In the genomic region with DNA sequence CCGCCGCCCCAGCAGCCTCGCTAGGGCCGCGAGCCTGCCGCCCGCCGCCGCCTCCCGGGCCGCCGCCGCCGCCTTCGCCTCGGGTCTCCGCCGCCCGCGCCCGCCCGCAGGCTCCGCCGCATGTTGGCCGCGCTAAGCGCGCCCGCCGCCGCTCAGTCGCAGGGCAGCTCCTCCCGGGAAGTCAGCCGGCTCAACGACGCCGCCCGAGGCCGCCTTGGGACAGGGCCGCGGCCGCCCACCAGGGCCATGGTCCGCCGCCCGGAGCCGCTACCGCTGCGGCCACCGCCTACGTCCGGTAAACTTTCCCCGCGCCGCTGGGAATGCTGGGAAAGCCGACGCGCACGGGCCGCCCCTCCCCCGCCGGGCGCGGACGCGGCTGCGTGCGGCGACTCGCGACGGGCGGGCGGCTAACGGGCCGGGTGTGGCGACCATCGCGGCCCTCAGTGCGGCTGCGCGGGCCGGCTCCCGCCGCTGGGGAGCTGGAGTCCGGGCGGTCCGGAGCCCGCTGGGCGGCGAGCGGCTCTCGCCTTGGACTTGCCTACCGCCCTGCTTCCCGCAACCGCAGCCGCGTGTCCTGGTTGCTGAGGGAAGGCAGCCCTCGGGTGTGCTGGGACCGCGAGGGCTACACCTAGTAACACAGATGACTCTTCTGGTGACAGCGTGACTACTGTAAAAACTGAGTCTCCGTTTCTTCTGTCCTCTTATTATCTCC, we compare ENCODE assay signal across 8 mouse cellular contexts. TPM values are rescaled to one million over a fixed set of nuclear protein-coding genes. Genes with fewer than 3 reads are reported as not detected.
DNase-seq lines count a peak whose midpoint lies in the region; ATAC-seq and TF ChIP-seq lines count a peak whose summit lies in the region.

A gene (minus strand): TSS at position 217 of the 712 bp plus-strand sequence.

- H3K9ac ChIP-seq in forebrain, embryonic 16.5 days (replicated peaks; ENCODE audit: low read depth, low read length) = peak within 1 kb of the TSS; percentile 90
- peak within 1 kb of the TSS; percentile 90 for H3K9ac ChIP-seq in neural tube, embryonic 14.5 days (replicated peaks; ENCODE audit: low read depth, low read length)

- no peaks in the 10 kb centered on the region for H3K9me3 ChIP-seq in G1E (replicated peaks)
- H3K9me3 ChIP-seq in forebrain, embryonic 16.5 days (ENCODE audit: control insufficient read depth, low read length) = no peaks in the 10 kb centered on the region
- H3K9me3 ChIP-seq in neural tube, embryonic 14.5 days (ENCODE audit: control insufficient read depth, low read length) = no peaks in the 10 kb centered on the region

- TF ChIP-seq CTCF in G1E (IDR thresholded peaks at IDR 0.05; ENCODE audit: low read depth, low read length) = no peak

- peaks cover 8% of the 10 kb centered on the region for H3K27me3 ChIP-seq in G1E (ENCODE audit: insufficient read depth, low read length)
- no peaks in the 10 kb centered on the region for H3K27me3 ChIP-seq in forebrain, embryonic 16.5 days (replicated peaks; ENCODE audit: control insufficient read depth, insufficient read depth, low read length)
- no peaks in the 10 kb centered on the region; the same call in 1 of the 2 replicates for H3K27me3 ChIP-seq in neural tube, embryonic 14.5 days (ENCODE audit: control insufficient read depth, insufficient read depth, low read length)

- peak; percentile 40; the same call in 1 of the 2 replicates for ATAC-seq in G1E (ENCODE audit: extremely low read depth, insufficient number of reproducible peaks, low FRiP score, poor library complexity, severe bottlenecking)
- peak; percentile 94 for ATAC-seq in forebrain, embryonic 16.5 days
- peak; percentile 94 for ATAC-seq in neural tube, embryonic 14.5 days (ENCODE audit: low read depth)

- H3K4me1 ChIP-seq in G1E (ENCODE audit: insufficient read depth, low read depth, low read length) = peaks cover 37% of the 10 kb centered on the region
- H3K4me1 ChIP-seq in forebrain, embryonic 16.5 days (replicated peaks; ENCODE audit: control insufficient read depth, insufficient read depth, low read length) = peaks cover 9% of the 10 kb centered on the region
- peaks cover 10% of the 10 kb centered on the region for H3K4me1 ChIP-seq in neural tube, embryonic 14.5 days (ENCODE audit: control insufficient read depth, insufficient read depth, low read length)

- peak within 1 kb of the TSS; percentile 76 for H3K4me2 ChIP-seq in forebrain, embryonic 16.5 days (ENCODE audit: low read length)
- H3K4me2 ChIP-seq in neural tube, embryonic 14.5 days (ENCODE audit: low read depth, low read length) = peak within 1 kb of the TSS; percentile 59

- peak within 1 kb of the TSS; percentile 67 for H3K27ac ChIP-seq in forebrain, embryonic 16.5 days (ENCODE audit: low read length)
- peak within 1 kb of the TSS; percentile 91 for H3K27ac ChIP-seq in neural tube, embryonic 14.5 days (ENCODE audit: low read depth, low read length)

- under 1% methylated on average over 89 of the region's 102 CpGs for WGBS in forebrain, embryonic 16.5 days
- WGBS in neural tube, embryonic 14.5 days = under 1% methylated on average over 99 of the region's 102 CpGs

- H3K36me3 ChIP-seq in G1E (replicated peaks) = peaks cover 25% of the 10 kb centered on the region
- peaks cover 4% of the 10 kb centered on the region; the same call in 1 of the 2 replicates for H3K36me3 ChIP-seq in forebrain, embryonic 16.5 days (ENCODE audit: control insufficient read depth, insufficient read depth)
- peaks cover 14% of the 10 kb centered on the region; the same call in 1 of the 2 replicates for H3K36me3 ChIP-seq in neural tube, embryonic 14.5 days (ENCODE audit: control insufficient read depth, insufficient read depth, low read length)

- intact Hi-C loops in heart, postnatal 25 days (cut with DNase I) = loop anchor here (5.0 kb wide), 1 partner anchor 75 kb away; no protein-coding TSS in a partner anchor

- DNase-seq in G1E (ENCODE audit: low spot score) = peak; percentile 93
- DNase-seq in cerebellum, adult 18-20 months = peak; percentile 82 to 95
- peak; percentile 88 for DNase-seq in heart, postnatal 25 days (ENCODE audit: low spot score)
- DNase-seq in layer of hippocampus, adult 18-20 months (ENCODE audit: low spot score in 2 of 2) = peak; percentile 84 to 89
- peak; percentile 90 to 93 for DNase-seq in lung, adult 18-20 months
- peak; percentile 88 for DNase-seq in testis, postnatal 10 days (ENCODE audit: low spot score)

- H3K4me3 ChIP-seq in G1E (ENCODE audit: low read depth, low read length) = peak within 1 kb of the TSS; percentile 83
- peak within 1 kb of the TSS; percentile 90 for H3K4me3 ChIP-seq in forebrain, embryonic 16.5 days (replicated peaks; ENCODE audit: low read length)
- H3K4me3 ChIP-seq in neural tube, embryonic 14.5 days (ENCODE audit: low read depth, low read length) = peak within 1 kb of the TSS; percentile 92

RNA-seq across cellular contexts. Expression of the gene that starts here (rescaled TPM):
- total RNA-seq in G1E (2014; fragmentation: Nextera tagmentation) = 138 and 156 TPM in 2 replicates
- total RNA-seq in G1E (2017) = 61.3 and 79.9 TPM in 2 replicates
- 26.7 and 36.1 TPM in 2 replicates for polyA plus RNA-seq in G1E (2012)
- polyA plus RNA-seq in forebrain, embryonic 16.5 days (2015; fragmentation: Nextera tagmentation; extraction: Ambion mirVana) = 1.7 and 3.3 TPM in 2 replicates
- 10 to 100 TPM; 24.0 to 25.0 TPM for total RNA-seq in heart, postnatal 25 days (2021)
- 10 to 100 TPM; 15.7 to 16.4 TPM for total RNA-seq in layer of hippocampus, adult 18-20 months (2021)
- 2.7 and 3.5 TPM in 2 replicates for polyA plus RNA-seq in neural tube, embryonic 14.5 days (2014; fragmentation: Nextera tagmentation; extraction: Ambion mirVana)

Comparison
In these comparisons a context has a peak if more than half of its experiments do, and no peak if none do; other contexts are left out.
1. Peak in every context shown above with its lines: DNase-seq, ATAC-seq, H3K4me3 ChIP-seq and H3K27ac ChIP-seq.
2. ATAC-seq: peak in every context shown above with its lines; median percentile 94 in forebrain, embryonic 16.5 days; 94 in neural tube, embryonic 14.5 days; 40 in G1E.